Mouse (Mus musculus) olfactory bulb, adult 2 months (tissue): Measurements from ENCODE around the gene Znfx1. TPM values are rescaled to one million over a fixed set of nuclear protein-coding genes. Genes with fewer than 3 reads are reported as not detected.

ENCODE experiments used
- H3K27ac ChIP-seq: fragments of 200-500 bp; 2 replicates; pipeline ENCODE4 v1.5.1; 2012; ENCODE audit warnings: low read depth, low read length; ENCODE audit not compliant: insufficient read depth
- H3K4me1 ChIP-seq: fragments of 200-500 bp; 2 replicates; pipeline ENCODE4 v1.6.1; 2012; ENCODE audit warnings: low read length; ENCODE audit not compliant: control insufficient read depth, insufficient read depth
- H3K4me3 ChIP-seq: fragments of 200-500 bp; 2 replicates; pipeline ENCODE4 v1.5.1; 2012; ENCODE audit warnings: mild to moderate bottlenecking, low read depth, low read length, moderate library complexity; ENCODE audit not compliant: insufficient read depth
- CTCF ChIP-seq: fragments of 200-500 bp; IDR thresholded peaks from 2 replicates; pipeline ENCODE4 v1.5.1; 2012; ENCODE audit warnings: low read depth, mild to moderate bottlenecking, low read length, moderate library complexity; ENCODE audit not compliant: insufficient read depth
- POLR2A ChIP-seq: fragments of 200-500 bp; IDR thresholded peaks from 2 replicates; pipeline ENCODE4 v1.6.1; 2012; ENCODE audit warnings: mild to moderate bottlenecking, low read depth, low read length, moderate library complexity; ENCODE audit not compliant: insufficient read depth
- WGBS: fragments of 180-500 bp; shearing (Covaris S2); methylation state at CpG from one replicate; pipeline ENCODE4 v1.1.7; 2018; 5-methylcytosine and 5-hydroxymethylcytosine counted together
- polyA plus RNA-seq: library from polyadenylated mRNA; stranded (reverse); fragments of >200 nt; gene quantifications from 2 replicates; pipeline ENCODE4 v1.2.4, GENCODE M21; 2012; ENCODE audit warnings: low replicate concordance; ENCODE audit not compliant: missing spikeins, insufficient read depth, insufficient read length

Znfx1 gene
- polyA plus RNA-seq, 1 experiment = not detected

- TF ChIP-seq CTCF (no peak), POLR2A (no peak)
- WGBS = 56% methylated on average over 8 of the region's 8 CpGs
- H3K4me3 ChIP-seq = no peak overlapping the region
- H3K4me1 ChIP-seq = peaks cover 24% of the 10 kb centered on the region
- H3K27ac ChIP-seq = no peak overlapping the region
Measured at GRCm38 (mm10) chr2:167059536-167059935, 3.3 kb downstream of the Znfx1 start.

- Histone ChIP-seq H3K27ac (no peak overlapping the region), H3K4me3 (no peak overlapping the region), H3K4me1 (peaks cover 24% of the 10 kb centered on the region)
- 64% methylated on average over 3 of the region's 3 CpGs for WGBS
- TF ChIP-seq CTCF = no peak
- TF ChIP-seq POLR2A = no peak
Measured at GRCm38 (mm10) chr2:167058814-167059387, 3.9 kb downstream of the Znfx1 start.

GRCm38 (mm10) chr2:167058201-167058600 lies 4.6 kb downstream of the Znfx1 start:
- WGBS = 75% methylated on average over 3 of the region's 3 CpGs
- no peak overlapping the region for H3K4me3 ChIP-seq
- TF ChIP-seq CTCF (no peak), POLR2A (no peak)
- H3K4me1 ChIP-seq = peaks cover 24% of the 10 kb centered on the region
- H3K27ac ChIP-seq = no peak overlapping the region

GRCm38 (mm10) chr2:167056942-167057323 lies 5.9 kb downstream of the Znfx1 start:
- 75% methylated on average over 5 of the region's 5 CpGs for WGBS
- Histone ChIP-seq H3K4me3 (no peak overlapping the region), H3K4me1 (peaks cover 24% of the 10 kb centered on the region), H3K27ac (no peak overlapping the region)
- TF ChIP-seq CTCF (no peak), POLR2A (no peak)

DNA sequence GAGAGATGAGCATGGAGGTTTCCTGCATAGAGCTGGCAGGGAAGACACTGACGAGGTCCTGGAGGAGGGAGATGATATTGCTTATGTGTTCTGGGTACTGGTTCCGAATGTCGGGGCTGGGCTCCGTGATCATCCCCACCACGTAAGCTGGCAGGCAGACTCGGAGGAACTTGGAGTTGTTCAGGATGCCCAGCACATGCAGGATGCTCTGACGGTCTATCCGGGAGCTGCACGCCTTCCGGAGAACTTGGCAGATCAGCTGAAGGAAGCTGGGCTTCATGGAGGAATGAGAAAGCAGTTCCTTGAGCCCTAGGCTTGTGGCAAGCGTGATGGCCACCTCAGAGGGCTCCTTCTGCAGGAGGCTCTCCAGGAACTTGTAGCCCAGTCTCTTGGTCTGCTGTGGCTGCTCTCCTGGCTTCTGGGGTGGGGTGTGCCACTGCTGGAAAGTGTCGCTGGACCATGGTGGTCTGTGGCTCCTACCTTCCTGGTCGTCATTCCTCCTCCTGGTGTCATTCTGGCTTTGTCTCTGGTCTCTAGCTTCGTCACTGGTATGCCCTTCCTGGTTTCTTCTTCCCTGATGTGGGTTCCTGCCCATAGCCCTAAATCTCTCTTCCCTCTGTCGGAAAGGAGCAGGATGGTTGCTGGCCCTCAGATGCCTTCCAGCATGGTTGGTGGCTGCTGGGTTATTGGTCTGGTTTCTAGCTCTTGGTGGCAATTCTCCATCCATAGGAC lies 6.4 kb downstream of the Znfx1 start:
- peaks cover 19% of the 10 kb centered on the region for H3K4me1 ChIP-seq
- 96% methylated on average over 15 of the region's 15 CpGs for whole genome bisulfite sequencing
- H3K27ac ChIP-seq = no peak overlapping the region
- H3K4me3 ChIP-seq = no peak overlapping the region
- TF ChIP-seq CTCF (no peak), POLR2A (no peak)

- WGBS = 52% methylated on average over 15 of the region's 15 CpGs
- no peak overlapping the region for H3K27ac ChIP-seq
- TF ChIP-seq CTCF (no peak), POLR2A (no peak)
Measured at GRCm38 (mm10) chr2:167055386-167055785, 7.4 kb downstream of the Znfx1 start.

DNA sequence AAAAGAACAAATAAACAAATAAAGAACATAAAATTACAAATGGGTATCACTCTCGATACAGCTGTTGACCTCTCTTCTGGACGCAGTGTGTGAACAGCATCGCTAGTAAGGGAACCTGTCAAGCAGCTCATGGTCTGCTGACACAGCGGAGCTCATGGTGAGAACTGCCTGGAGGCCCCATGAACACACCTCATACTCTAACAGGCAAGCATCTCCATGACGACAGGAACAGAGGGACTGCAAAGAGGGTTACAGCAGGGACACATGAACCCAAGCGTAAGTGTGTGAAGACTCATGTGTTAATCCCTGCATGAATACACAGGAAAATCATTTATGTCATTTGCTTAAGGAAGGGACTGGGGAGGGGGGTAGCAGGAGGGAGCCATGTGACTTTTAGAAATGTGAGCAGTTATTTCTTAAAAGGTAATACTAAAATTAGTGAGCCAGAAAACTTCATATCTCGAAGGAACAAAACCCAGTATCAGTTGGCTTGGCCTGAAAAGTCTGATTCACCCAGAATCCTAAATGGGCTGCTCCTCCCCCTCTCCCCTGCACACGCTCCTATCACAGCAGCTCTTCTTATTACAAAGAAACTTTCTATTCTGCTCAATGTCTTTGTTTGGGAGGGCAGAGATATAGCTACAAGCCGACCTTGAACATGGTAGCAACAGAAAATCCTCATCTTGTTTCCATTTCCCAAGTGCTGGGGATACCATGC lies 9.5 kb downstream of the Znfx1 start:
- TF ChIP-seq POLR2A (no peak), CTCF (no peak)
- peaks cover 12% of the 10 kb centered on the region for H3K4me1 ChIP-seq
- H3K4me3 ChIP-seq = no peak overlapping the region
- no peak overlapping the region for H3K27ac ChIP-seq
- 48% methylated on average over 9 of the region's 9 CpGs for WGBS

More at GRCm38 (mm10) chr2:167055386-167055785, 7.4 kb downstream of the Znfx1 start:
- Histone ChIP-seq H3K4me3 (no peak overlapping the region), H3K4me1 (peaks cover 16% of the 10 kb centered on the region)

GRCm38 (mm10) chr2:167048698-167049358 lies 14.0 kb downstream of the Znfx1 start:
- TF ChIP-seq POLR2A (no peak), CTCF (no peak)
- 81% methylated on average over 8 of the region's 8 CpGs for WGBS
- H3K4me3 ChIP-seq = no peak overlapping the region
- no peak overlapping the region for H3K27ac ChIP-seq
- peaks cover 6% of the 10 kb centered on the region; the same call in 1 of the 2 replicates for H3K4me1 ChIP-seq

GRCm38 (mm10) chr2:167048223-167048622 lies 14.6 kb downstream of the Znfx1 start:
- TF ChIP-seq POLR2A (no peak), CTCF (no peak)
- H3K4me3 ChIP-seq = no peak overlapping the region

More at GRCm38 (mm10) chr2:167048223-167048622, 14.6 kb downstream of the Znfx1 start:
- Histone ChIP-seq H3K27ac (no peak overlapping the region), H3K4me1 (peaks cover 6% of the 10 kb centered on the region; the same call in 1 of the 2 replicates)
- whole genome bisulfite sequencing = 67% methylated on average over 10 of the region's 10 CpGs
